Mouse (Mus musculus): ENCODE data around the gene Anxa9.

The Anxa9 gene

GRCm38 (mm10) chr3:95295321-95296102, 11.5 kb downstream of the Anxa9 start:
- ChIA-PET CTCF (interaction anchor here in 3 of 4 experiments (0.5 to 2.0 kb wide), 12 partner anchors 9 to 153 kb away, joined by 3 to 6 read pairs (median 3); partner anchors contain the start of genes Anxa9 (in 1 of the 3), Mindy1 (in 1 of the 3), Prune1 (in 1 of the 3) and Tnfaip8l2 (in 1 of the 3)), POLR2A (interaction anchor here in 3 of 4 experiments (0.5 to 4.1 kb wide), 20 partner anchors 9 to 379 kb away, joined by 3 to 26 read pairs (median 4); partner anchors contain the start of genes Cers2 (in 3 of the 3), Anxa9 (in 1 of the 3), Cdc42se1 (in 1 of the 3) and Mindy1 (in 1 of the 3))

GRCm38 (mm10) chr3:95294718-95295117, 12.3 kb downstream of the Anxa9 start:
- CTCF ChIA-PET, result interaction anchor here in 3 of 4 experiments (0.5 to 2.0 kb wide), 9 partner anchors 9 to 880 kb away, joined by 3 to 6 read pairs (median 3); partner anchors contain the start of genes Anxa9 (in 1 of the 3), Mindy1 (in 1 of the 3), Prune1 (in 1 of the 3) and Tnfaip8l2 (in 1 of the 3)
- POLR2A ChIA-PET, result interaction anchor here in 3 of 4 experiments (0.5 to 4.1 kb wide), 24 partner anchors 8 to 380 kb away, joined by 3 to 26 read pairs (median 4); partner anchors contain the start of genes Cers2 (in 3 of the 3), Anxa9 (in 1 of the 3), Cdc42se1 (in 1 of the 3) and Prune1 (in 1 of the 3)

- ChIA-PET CTCF (interaction anchor here in 3 of 4 experiments (0.5 to 2.0 kb wide), 9 partner anchors 9 to 881 kb away, joined by 3 to 5 read pairs (median 3); partner anchors contain the start of genes Anxa9 (in 1 of the 3), Mindy1 (in 1 of the 3), Prune1 (in 1 of the 3) and Tnfaip8l2 (in 1 of the 3)), POLR2A (interaction anchor here in 3 of 4 experiments (0.5 to 4.1 kb wide), 19 partner anchors 8 to 184 kb away, joined by 3 to 26 read pairs (median 5); partner anchors contain the start of genes Cers2 (in 2 of the 3), Anxa9 (in 1 of the 3), Cdc42se1 (in 1 of the 3) and Prune1 (in 1 of the 3))
Measured at GRCm38 (mm10) chr3:95294316-95294715, 12.7 kb downstream of the Anxa9 start.

- CTCF ChIA-PET, result interaction anchor here in 2 of 4 experiments (0.6 to 1.2 kb wide), 6 partner anchors 10 to 76 kb away, joined by 3 to 4 read pairs (median 3); no protein-coding TSS in a partner anchor
- POLR2A ChIA-PET, result interaction anchor here in 3 of 4 experiments (1.0 to 4.1 kb wide), 9 partner anchors 8 to 140 kb away, joined by 3 to 26 read pairs (median 7); partner anchors contain the start of genes Anxa9 (in 1 of the 3), Arnt (in 1 of the 3), Cers2 (in 1 of the 3) and Prune1 (in 1 of the 3)
Measured at GRCm38 (mm10) chr3:95293537-95293936, 13.4 kb downstream of the Anxa9 start.

GRCm38 (mm10) chr3:95292899-95293298, 14.1 kb downstream of the Anxa9 start:
- ChIA-PET POLR2A (interaction anchor here in 3 of 4 experiments (0.6 to 4.1 kb wide), 14 partner anchors 8 to 742 kb away, joined by 3 to 26 read pairs (median 3); partner anchors contain the start of genes Anxa9 (in 2 of the 3), Arnt (in 1 of the 3), Mindy1 (in 1 of the 3) and Prune1 (in 1 of the 3)), CTCF (interaction anchor here (0.6 to 1.2 kb wide), 6 partner anchors 10 to 76 kb away, joined by 3 to 7 read pairs (median 3); no protein-coding TSS in a partner anchor)

- POLR2A ChIA-PET, result interaction anchor here in 3 of 4 experiments (0.7 to 2.5 kb wide), 27 partner anchors 9 to 660 kb away, joined by 3 to 13 read pairs (median 4); partner anchors contain the start of genes Mindy1 (in 3 of the 3), Prune1 (in 3 of the 3), Anxa9 (in 2 of the 3) and Arnt (in 1 of the 3)
- CTCF ChIA-PET, result interaction anchor here in 3 of 4 experiments (0.7 to 2.0 kb wide), 5 partner anchors 9 to 290 kb away, joined by 3 to 7 read pairs (median 3); partner anchors contain the start of gene Prune1 (in 2 of the 3)
Measured at GRCm38 (mm10) chr3:95291041-95291440, 15.9 kb downstream of the Anxa9 start.

- ChIA-PET CTCF (interaction anchor here in 3 of 4 experiments (1.4 to 2.0 kb wide), 4 partner anchors 8 to 21 kb away, joined by 3 to 7 read pairs (median 5); partner anchors contain the start of gene Prune1 (in 2 of the 3)), POLR2A (interaction anchor here in 3 of 4 experiments (0.5 to 6.6 kb wide), 30 partner anchors 8 to 385 kb away, joined by 3 to 36 read pairs (median 4); partner anchors contain the start of genes Mindy1 (in 3 of the 3), Prune1 (in 3 of the 3), Anxa9 (in 2 of the 3) and Arnt (in 1 of the 3))
Measured at GRCm38 (mm10) chr3:95290156-95290555, 16.8 kb downstream of the Anxa9 start.

GRCm38 (mm10) chr3:95289419-95289818, 17.6 kb downstream of the Anxa9 start:
- ChIA-PET POLR2A (interaction anchor here in 2 of 4 experiments (0.5 to 6.6 kb wide), 10 partner anchors 8 to 386 kb away, joined by 3 to 36 read pairs (median 4); partner anchors contain the start of genes Prune1 (in 2 of the 2), Mindy1 (in 1 of the 2) and Mllt11 (in 1 of the 2)), CTCF (interaction anchor here in 3 of 4 experiments (0.5 to 2.0 kb wide), 4 partner anchors 7 to 76 kb away, joined by 3 to 7 read pairs (median 6); partner anchors contain the start of gene Prune1 (in 1 of the 3))

GRCm38 (mm10) chr3:95287541-95287940, 19.4 kb downstream of the Anxa9 start:
- CTCF ChIA-PET, result interaction anchor here in 1 of 4 experiments (1.2 kb wide), 1 partner anchor 23 kb away, joined by 4 read pairs; no protein-coding TSS in a partner anchor

GRCm38 (mm10) chr3:95286510-95286909, 20.5 kb downstream of the Anxa9 start:
- CTCF ChIA-PET, result interaction anchor here in 2 of 4 experiments (0.9 to 1.1 kb wide), 2 partner anchors 24 to 69 kb away, joined by 3 read pairs; partner anchors contain the start of gene Gabpb2 (in 1 of the 2)
- POLR2A ChIA-PET, result interaction anchor here in 3 of 4 experiments (0.6 to 6.6 kb wide), 16 partner anchors 8 to 596 kb away, joined by 3 to 36 read pairs (median 4); partner anchors contain the start of genes Cers2 (in 1 of the 3), Ciart (in 1 of the 3) and Gabpb2 (in 1 of the 3)

More at GRCm38 (mm10) chr3:95287541-95287940, 19.4 kb downstream of the Anxa9 start:
- POLR2A ChIA-PET, result interaction anchor here in 3 of 4 experiments (0.6 to 6.6 kb wide), 9 partner anchors 9 to 111 kb away, joined by 3 to 36 read pairs (median 3); partner anchors contain the start of genes Anxa9 (in 1 of the 3) and Gabpb2 (in 1 of the 3)

- POLR2A ChIA-PET, result interaction anchor here (0.6 to 6.6 kb wide), 17 partner anchors 9 to 585 kb away, joined by 3 to 36 read pairs (median 4); partner anchors contain the start of genes Cers2 (in 1 of the 4), Gabpb2 (in 1 of the 4) and Mrps21 (in 1 of the 4)
Measured at GRCm38 (mm10) chr3:95286011-95286410, 21.0 kb downstream of the Anxa9 start.

GRCm38 (mm10) chr3:95285390-95285789, 21.6 kb downstream of the Anxa9 start:
- ChIA-PET CTCF (interaction anchor here in 2 of 4 experiments (0.7 to 1.0 kb wide), 2 partner anchors 10 to 87 kb away, joined by 4 to 7 read pairs; no protein-coding TSS in a partner anchor), POLR2A (interaction anchor here (0.6 to 6.6 kb wide), 17 partner anchors 9 to 665 kb away, joined by 3 to 51 read pairs (median 4); partner anchors contain the start of genes Cers2 (in 2 of the 4), Cdc42se1 (in 1 of the 4), Gabpb2 (in 1 of the 4) and Mllt11 (in 1 of the 4))

More at GRCm38 (mm10) chr3:95286011-95286410, 21.0 kb downstream of the Anxa9 start:
- CTCF ChIA-PET, result interaction anchor here (0.5 to 1.1 kb wide), 5 partner anchors 9 to 228 kb away, joined by 3 to 7 read pairs (median 4); partner anchors contain the start of gene Gabpb2 (in 1 of the 4)

GRCm38 (mm10) chr3:95284501-95285281, 22.3 kb downstream of the Anxa9 start:
- ChIA-PET CTCF (interaction anchor here in 2 of 4 experiments (1.0 to 1.9 kb wide), 2 partner anchors 11 to 26 kb away, joined by 4 to 7 read pairs; no protein-coding TSS in a partner anchor), POLR2A (interaction anchor here in 3 of 4 experiments (1.0 to 6.6 kb wide), 16 partner anchors 9 to 392 kb away, joined by 3 to 51 read pairs (median 6); partner anchors contain the start of genes Cers2 (in 2 of the 3), Cdc42se1 (in 1 of the 3), Gabpb2 (in 1 of the 3) and Gm128 (in 1 of the 3))

GRCm38 (mm10) chr3:95284062-95284461, 22.9 kb downstream of the Anxa9 start:
- ChIA-PET POLR2A (interaction anchor here in 3 of 4 experiments (0.6 to 6.6 kb wide), 12 partner anchors 8 to 173 kb away, joined by 3 to 51 read pairs (median 8); partner anchors contain the start of genes Cdc42se1 (in 1 of the 3), Gabpb2 (in 1 of the 3), Gm128 (in 1 of the 3) and Mllt11 (in 1 of the 3)), CTCF (interaction anchor here in 1 of 4 experiments (1.9 kb wide), 1 partner anchor 27 kb away, joined by 7 read pairs; no protein-coding TSS in a partner anchor)

GRCm38 (mm10) chr3:95283589-95283941, 23.4 kb downstream of the Anxa9 start:
- POLR2A ChIA-PET, result interaction anchor here in 3 of 4 experiments (0.6 to 6.6 kb wide), 17 partner anchors 8 to 173 kb away, joined by 4 to 51 read pairs (median 6); partner anchors contain the start of genes Gabpb2 (in 2 of the 3), Vps72 (in 2 of the 3), Cdc42se1 (in 1 of the 3) and Gm128 (in 1 of the 3)
- CTCF ChIA-PET, result interaction anchor here in 3 of 4 experiments (0.6 to 1.9 kb wide), 4 partner anchors 27 to 67 kb away, joined by 3 to 7 read pairs (median 3); no protein-coding TSS in a partner anchor

All from embryonic stem cell, embryonic (primary cell).